Mouse (Mus musculus) adrenal gland, postnatal 4 days (tissue): ENCODE measurements around the gene Nipsnap1. TPM values are rescaled to one million over a fixed set of nuclear protein-coding genes. Genes with fewer than 3 reads are reported as not detected.
A peak's percentile ranks its signal among the peaks of the same experiment; 100 is the strongest.

ENCODE experiments used
- DNase-seq, 2 experiments: peaks; one replicate each; pipeline ENCODE4 v3.0.0; 2021 to 2022; ENCODE audit warnings: low spot score in 2 of 2, mixed read lengths in 2 of 2
- total RNA-seq, 2 experiments: library from RNA; stranded (reverse); gene quantifications; 2 replicates each; pipeline ENCODE4 v1.2.3; 2021

The Nipsnap1 gene
- total RNA-seq, 2 experiments from 2014 or later = 55.8 to 55.9 TPM

- no peak for DNase-seq
These were observed 11.0 kb upstream of the Nipsnap1 start for GRCm38 (mm10) chr11:4862730-4863129.

GRCm38 (mm10) chr11:4865645-4866251 lies 8.0 kb upstream of the Nipsnap1 start:
- DNase-seq = no peak

- no peak for DNase-seq
These were observed 800 bp downstream of the Nipsnap1 start for GRCm38 (mm10) chr11:4874551-4874950.

- no peak for DNase-seq
These were observed 7.3 kb downstream of the Nipsnap1 start for GRCm38 (mm10) chr11:4881087-4881486.

GRCm38 (mm10) chr11:4882892-4883627 lies 9.3 kb downstream of the Nipsnap1 start:
- DNase-seq = no peak

- no peak for DNase-seq
These were observed 11.7 kb downstream of the Nipsnap1 start for GRCm38 (mm10) chr11:4885385-4885903.

DNA sequence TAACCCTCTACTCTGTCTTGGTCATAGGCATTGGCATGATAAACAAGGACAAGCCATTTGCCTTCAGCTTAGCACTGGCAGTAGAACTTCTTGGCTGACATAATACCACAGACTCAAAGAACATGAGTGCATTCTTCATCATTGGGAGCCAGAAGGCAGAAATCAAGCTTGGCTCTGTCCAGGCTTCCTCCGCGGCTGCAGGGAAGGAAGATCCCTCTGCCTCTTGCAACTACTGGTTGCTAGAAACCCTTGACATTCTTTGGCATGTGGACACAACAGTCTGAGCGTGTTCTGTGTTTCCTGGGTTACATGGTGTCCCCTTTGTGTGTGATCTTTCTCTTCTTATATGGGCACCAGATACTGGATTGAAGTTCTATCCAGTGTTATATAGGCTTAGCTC lies 13.2 kb downstream of the Nipsnap1 start:
- DNase-seq = no peak

DNA sequence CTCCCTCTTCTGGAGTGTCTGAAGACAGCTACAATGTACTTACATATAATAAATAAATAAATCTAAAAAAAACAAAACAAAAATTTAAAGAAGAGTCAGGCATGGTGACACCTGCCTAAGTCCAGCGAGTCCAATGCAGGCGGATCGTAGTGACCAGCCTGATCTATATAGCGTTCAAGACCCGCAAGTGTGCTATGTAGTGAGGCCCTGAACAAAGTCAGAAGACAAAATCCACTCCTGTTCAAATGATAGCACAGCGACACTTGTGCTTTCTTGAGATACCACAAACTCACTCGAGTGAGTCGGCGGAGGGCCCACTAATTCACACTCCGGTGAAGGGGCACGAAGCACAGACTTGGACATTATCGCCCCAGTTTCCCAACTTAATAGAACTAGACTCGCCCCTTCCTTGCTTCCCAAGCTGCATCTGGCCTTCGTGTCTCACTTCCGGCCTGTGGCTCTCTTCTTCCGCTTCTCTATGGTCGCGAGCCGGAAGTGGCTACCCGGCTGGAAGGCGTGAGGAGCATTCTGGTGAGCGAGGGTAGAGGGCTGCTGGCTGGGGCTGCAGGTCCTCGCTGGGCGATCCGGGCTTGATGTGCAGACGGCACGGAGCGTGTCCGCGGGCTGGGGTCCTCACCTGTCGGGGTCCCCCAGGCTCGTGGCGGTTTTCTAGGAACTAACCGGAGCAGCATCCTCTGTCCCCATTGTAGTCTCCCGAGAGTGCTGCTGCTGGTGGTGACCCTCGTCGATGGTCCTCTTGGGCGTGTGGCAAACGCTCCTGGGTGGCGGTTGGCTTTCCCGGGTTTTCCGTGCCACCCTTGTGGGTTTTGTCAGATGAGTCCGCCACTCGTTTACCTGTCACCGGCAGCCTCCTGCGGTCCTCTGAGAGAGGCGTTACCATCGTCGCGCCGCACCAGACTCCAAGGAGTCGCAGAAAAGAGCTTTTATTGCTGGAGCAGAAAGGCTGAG lies 21.4 kb downstream of the Nipsnap1 start, which contains the start of gene Thoc5:
Gene Thoc5 (plus strand): TSS at position 473 of the 969 bp plus-strand sequence.
- peak; percentile 46 to 62 for DNase-seq

- no peak for DNase-seq
These were observed 26.7 kb downstream of the Nipsnap1 start for GRCm38 (mm10) chr11:4900437-4900836.

GRCm38 (mm10) chr11:4901956-4902355 lies 28.2 kb downstream of the Nipsnap1 start:
- DNase-seq = no peak

GRCm38 (mm10) chr11:4906231-4906630 lies 32.5 kb downstream of the Nipsnap1 start:
- no peak for DNase-seq

- DNase-seq = peak in 1 of 2 experiments; percentile 31
These were observed 42.3 kb downstream of the Nipsnap1 start for GRCm38 (mm10) chr11:4916068-4916467.

DNA sequence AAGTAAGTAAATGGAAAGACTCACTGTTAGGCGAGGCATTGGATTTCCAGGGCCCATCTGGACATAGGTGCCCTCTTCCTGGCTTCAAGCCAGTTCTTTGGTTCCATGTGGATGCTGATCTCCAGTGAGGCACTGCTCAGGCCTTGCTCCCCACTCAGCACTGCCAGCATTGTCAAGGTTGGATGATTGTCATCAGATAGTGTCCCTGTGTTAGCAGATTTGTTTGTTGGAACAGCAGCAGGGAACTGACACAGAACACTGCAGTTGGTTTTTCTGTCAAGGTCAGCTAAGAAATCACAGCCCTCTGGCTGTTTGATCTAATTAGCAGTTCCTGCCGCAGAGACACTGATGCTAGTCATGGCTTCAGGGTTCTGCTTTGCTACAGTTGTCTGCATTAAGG lies 47.5 kb downstream of the Nipsnap1 start:
- DNase-seq = no peak

DNA sequence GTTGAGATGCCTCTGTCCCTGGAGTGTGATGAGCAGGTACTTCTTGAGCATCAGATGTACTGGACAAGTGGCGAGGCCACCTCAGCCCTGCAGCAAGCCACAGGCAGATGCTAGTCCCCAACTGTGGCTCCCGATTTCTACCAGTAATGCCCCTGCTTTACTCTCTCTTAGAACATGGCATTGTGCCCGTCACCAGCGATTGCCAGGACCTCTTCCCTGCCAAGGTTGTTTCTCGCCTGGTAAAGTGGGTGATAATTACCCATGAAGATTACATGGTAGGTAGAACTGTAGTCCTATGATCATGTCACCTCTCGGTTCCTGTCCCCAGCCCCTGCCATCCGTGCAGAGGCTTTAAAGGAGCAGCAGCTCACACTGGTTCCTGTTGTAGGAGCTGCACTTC lies 48.0 kb downstream of the Nipsnap1 start:
- no peak for DNase-seq

GRCm38 (mm10) chr11:4927224-4927623 lies 53.5 kb downstream of the Nipsnap1 start:
- no peak for DNase-seq

- peak in 1 of 2 experiments; percentile 26 for DNase-seq
These were observed 57.4 kb downstream of the Nipsnap1 start for GRCm38 (mm10) chr11:4931009-4931601.

DNA sequence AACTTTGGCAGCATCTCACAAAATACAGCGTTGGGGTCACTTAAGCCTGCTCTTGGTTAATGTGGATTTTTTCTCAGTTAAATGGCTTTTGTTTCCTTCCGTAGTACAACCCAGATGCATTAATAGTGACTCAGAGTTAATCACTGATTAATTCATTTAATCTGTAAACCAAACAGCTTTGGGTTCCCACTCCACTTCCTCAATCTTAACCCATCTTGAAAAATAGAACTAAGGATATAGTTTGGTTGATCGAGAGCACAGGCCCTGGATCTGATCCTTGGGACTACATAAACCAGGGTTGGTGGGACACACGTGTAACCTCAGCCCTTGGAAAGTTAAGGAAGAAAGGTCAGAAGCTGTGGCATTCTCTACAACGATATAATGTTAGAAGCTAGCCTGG lies 62.5 kb downstream of the Nipsnap1 start:
- no peak for DNase-seq
